Mouse (Mus musculus): Measurements from ENCODE around the gene Asic4. TPM values are rescaled to one million over a fixed set of nuclear protein-coding genes. Genes with fewer than 3 reads are reported as not detected.
A peak's percentile ranks its signal among the peaks of the same experiment; 100 is the strongest.

Asic4 gene
- polyA plus RNA-seq, 1 experiment = 0.05 TPM

- Histone ChIP-seq H3K4me3 (ENCODE audit: insufficient read depth, poor library complexity, severe bottlenecking) (no peak overlapping the region), H3K27me3 (ENCODE audit: control insufficient read depth, insufficient read depth, insufficient read length) (no peaks in the 10 kb centered on the region), H3K79me2 (ENCODE audit: control insufficient read depth, insufficient read depth) (no peaks in the 10 kb centered on the region), H3ac (ENCODE audit: control insufficient read depth, insufficient read length, low read depth) (no peak overlapping the region), H3K36me3 (ENCODE audit: control insufficient read depth, insufficient read depth) (peaks cover 17% of the 10 kb centered on the region), H3K79me3 (ENCODE audit: low read depth) (no peaks in the 10 kb centered on the region)
- no peak for TF ChIP-seq MYOD1 (IDR thresholded peaks at IDR 0.05; ENCODE audit: control insufficient read depth, insufficient read length, low read depth)
- TF ChIP-seq MYOG (IDR thresholded peaks at IDR 0.05; ENCODE audit: control insufficient read depth, extremely low read depth, insufficient read length) = no peak
- TF ChIP-seq FOSL1 (IDR thresholded peaks at IDR 0.05; ENCODE audit: insufficient read depth, low read length, poor library complexity, severe bottlenecking) = no peak
- no peak for TF ChIP-seq CEBPB (IDR thresholded peaks at IDR 0.05; ENCODE audit: low read depth)
- no peak for TF ChIP-seq CTCF (IDR thresholded peaks at IDR 0.05; ENCODE audit: control insufficient read depth, insufficient read depth, insufficient read length)
- TF ChIP-seq MAX (IDR thresholded peaks at IDR 0.05) = no peak
- no peak for TF ChIP-seq USF1 (IDR thresholded peaks at IDR 0.05; ENCODE audit: low read depth)
These were observed 27.3 kb upstream of the Asic4 start for GRCm38 (mm10) chr1:75422823-75423471.

GRCm38 (mm10) chr1:75423780-75424390 is 26.4 kb upstream of the Asic4 start:
- no peak for TF ChIP-seq CTCF (IDR thresholded peaks at IDR 0.05; ENCODE audit: control insufficient read depth, insufficient read depth, insufficient read length)
- no peak for TF ChIP-seq FOSL1 (IDR thresholded peaks at IDR 0.05; ENCODE audit: insufficient read depth, low read length, poor library complexity, severe bottlenecking)
- no peak for TF ChIP-seq MAX (IDR thresholded peaks at IDR 0.05)
- no peak for TF ChIP-seq MYOD1 (IDR thresholded peaks at IDR 0.05; ENCODE audit: control insufficient read depth, insufficient read length, low read depth)
- TF ChIP-seq USF1 (IDR thresholded peaks at IDR 0.05; ENCODE audit: low read depth) = no peak
- TF ChIP-seq CEBPB (IDR thresholded peaks at IDR 0.05; ENCODE audit: low read depth) = no peak
- no peak for TF ChIP-seq MYOG (IDR thresholded peaks at IDR 0.05; ENCODE audit: control insufficient read depth, extremely low read depth, insufficient read length)
- H3K27me3 ChIP-seq (ENCODE audit: control insufficient read depth, insufficient read depth, insufficient read length) = no peaks in the 10 kb centered on the region
- peaks cover 12% of the 10 kb centered on the region for H3K36me3 ChIP-seq (ENCODE audit: control insufficient read depth, insufficient read depth)
- H3K4me3 ChIP-seq (ENCODE audit: insufficient read depth, poor library complexity, severe bottlenecking) = no peak overlapping the region
- no peaks in the 10 kb centered on the region for H3K79me2 ChIP-seq (ENCODE audit: control insufficient read depth, insufficient read depth)
- no peaks in the 10 kb centered on the region for H3K79me3 ChIP-seq (ENCODE audit: low read depth)
- no peak overlapping the region for H3ac ChIP-seq (ENCODE audit: control insufficient read depth, insufficient read length, low read depth)

- no peak overlapping the region for H3K4me3 ChIP-seq (ENCODE audit: insufficient read depth, poor library complexity, severe bottlenecking)
- peaks cover 3% of the 10 kb centered on the region for H3K36me3 ChIP-seq (ENCODE audit: control insufficient read depth, insufficient read depth)
- H3K79me2 ChIP-seq (ENCODE audit: control insufficient read depth, insufficient read depth) = no peaks in the 10 kb centered on the region
- TF ChIP-seq MYOG (IDR thresholded peaks at IDR 0.05; ENCODE audit: control insufficient read depth, extremely low read depth, insufficient read length) (no peak), MAX (IDR thresholded peaks at IDR 0.05) (no peak), CEBPB (IDR thresholded peaks at IDR 0.05; ENCODE audit: low read depth) (no peak), FOSL1 (IDR thresholded peaks at IDR 0.05; ENCODE audit: insufficient read depth, low read length, poor library complexity, severe bottlenecking) (no peak), USF1 (IDR thresholded peaks at IDR 0.05; ENCODE audit: low read depth) (no peak), CTCF (IDR thresholded peaks at IDR 0.05; ENCODE audit: control insufficient read depth, insufficient read depth, insufficient read length) (no peak)
- no peaks in the 10 kb centered on the region for H3K27me3 ChIP-seq (ENCODE audit: control insufficient read depth, insufficient read depth, insufficient read length)
- H3ac ChIP-seq (ENCODE audit: control insufficient read depth, insufficient read length, low read depth) = no peak overlapping the region
- no peaks in the 10 kb centered on the region for H3K79me3 ChIP-seq (ENCODE audit: low read depth)
These were observed 24.3 kb upstream of the Asic4 start for GRCm38 (mm10) chr1:75425796-75426471.

GRCm38 (mm10) chr1:75435475-75436328 is 14.5 kb upstream of the Asic4 start, which contains the start of gene Gmppa:
TSS of gene Gmppa (plus strand) at chr1:75435930.
- Histone ChIP-seq H3ac (ENCODE audit: control insufficient read depth, insufficient read length, low read depth) (peak within 1 kb of the TSS; percentile 72), H3K79me2 (ENCODE audit: control insufficient read depth, insufficient read depth) (no peaks in the 10 kb centered on the region), H3K27me3 (ENCODE audit: control insufficient read depth, insufficient read depth, insufficient read length) (no peaks in the 10 kb centered on the region), H3K36me3 (ENCODE audit: control insufficient read depth, insufficient read depth) (no peaks in the 10 kb centered on the region), H3K79me3 (ENCODE audit: low read depth) (no peaks in the 10 kb centered on the region), H3K4me3 (ENCODE audit: insufficient read depth, poor library complexity, severe bottlenecking) (peak within 1 kb of the TSS; percentile 61)
- no peak for TF ChIP-seq CTCF (IDR thresholded peaks at IDR 0.05; ENCODE audit: control insufficient read depth, insufficient read depth, insufficient read length)
- no peak for TF ChIP-seq FOSL1 (IDR thresholded peaks at IDR 0.05; ENCODE audit: insufficient read depth, low read length, poor library complexity, severe bottlenecking)
- no peak for TF ChIP-seq MYOG (IDR thresholded peaks at IDR 0.05; ENCODE audit: control insufficient read depth, extremely low read depth, insufficient read length)
- TF ChIP-seq CEBPB (IDR thresholded peaks at IDR 0.05; ENCODE audit: low read depth) = no peak
- TF ChIP-seq USF1 (IDR thresholded peaks at IDR 0.05; ENCODE audit: low read depth) = no peak
- TF ChIP-seq MAX (IDR thresholded peaks at IDR 0.05) = no peak
- TF ChIP-seq MYOD1 (IDR thresholded peaks at IDR 0.05; ENCODE audit: control insufficient read depth, insufficient read length, low read depth) = no peak

- TF ChIP-seq MYOG (IDR thresholded peaks at IDR 0.05; ENCODE audit: control insufficient read depth, extremely low read depth, insufficient read length) (no peak), CEBPB (IDR thresholded peaks at IDR 0.05; ENCODE audit: low read depth) (no peak), MYOD1 (IDR thresholded peaks at IDR 0.05; ENCODE audit: control insufficient read depth, insufficient read length, low read depth) (no peak), CTCF (IDR thresholded peaks at IDR 0.05; ENCODE audit: control insufficient read depth, insufficient read depth, insufficient read length) (no peak), MAX (IDR thresholded peaks at IDR 0.05) (no peak), FOSL1 (IDR thresholded peaks at IDR 0.05; ENCODE audit: insufficient read depth, low read length, poor library complexity, severe bottlenecking) (no peak), USF1 (IDR thresholded peaks at IDR 0.05; ENCODE audit: low read depth) (no peak)
- Histone ChIP-seq H3ac (ENCODE audit: control insufficient read depth, insufficient read length, low read depth) (no peak overlapping the region), H3K79me2 (ENCODE audit: control insufficient read depth, insufficient read depth) (no peaks in the 10 kb centered on the region), H3K4me3 (ENCODE audit: insufficient read depth, poor library complexity, severe bottlenecking) (no peak overlapping the region), H3K36me3 (ENCODE audit: control insufficient read depth, insufficient read depth) (peaks cover 7% of the 10 kb centered on the region), H3K79me3 (ENCODE audit: low read depth) (no peaks in the 10 kb centered on the region), H3K27me3 (ENCODE audit: control insufficient read depth, insufficient read depth, insufficient read length) (no peaks in the 10 kb centered on the region)
These were observed 11.5 kb upstream of the Asic4 start for GRCm38 (mm10) chr1:75438782-75439181.

Measured in C2C12 (cell line).